Mouse (Mus musculus) myocyte (in vitro differentiated cells): Measurements from ENCODE around the gene Magix. TPM values are rescaled to one million over a fixed set of nuclear protein-coding genes. Genes with fewer than 3 reads are reported as not detected.

ENCODE experiments used
- H3K27me3 ChIP-seq: one replicate; pipeline ENCODE4 v1.6.1; 2011; ENCODE audit not compliant: control insufficient read depth, insufficient read depth, insufficient read length
- H3K36me3 ChIP-seq: one replicate; pipeline ENCODE4 v1.6.1; 2011; ENCODE audit not compliant: control insufficient read depth, insufficient read depth
- H3K4me2 ChIP-seq: one replicate; pipeline ENCODE4 v1.6.1; 2011; ENCODE audit warnings: low read depth, control low read depth
- H3K4me3 ChIP-seq: one replicate; pipeline ENCODE4 v1.5.1; 2011; ENCODE audit warnings: mild to moderate bottlenecking, control low read depth, moderate library complexity
- H3K79me2 ChIP-seq: one replicate; pipeline ENCODE4 v1.6.1; 2011; ENCODE audit not compliant: control insufficient read depth, insufficient read depth
- H3ac ChIP-seq: one replicate; pipeline ENCODE4 v1.6.1; 2011; ENCODE audit not compliant: control insufficient read depth, insufficient read length
- CEBPB ChIP-seq: IDR thresholded peaks from 2 replicates; pipeline ENCODE4 v1.6.1; 2011; ENCODE audit warnings: mild to moderate bottlenecking, moderate library complexity; ENCODE audit not compliant: poor library complexity, insufficient read depth, severe bottlenecking
- E2F4 ChIP-seq: IDR thresholded peaks from one replicate; pipeline ENCODE4 v1.6.1; 2011; ENCODE audit warnings: mild to moderate bottlenecking, control low read depth, moderate library complexity; ENCODE audit not compliant: insufficient read depth
- MAX ChIP-seq: IDR thresholded peaks from one replicate; pipeline ENCODE4 v1.6.1; 2011; ENCODE audit warnings: low read depth, mild to moderate bottlenecking, control low read depth
- MYOD1 ChIP-seq, 3 experiments: IDR thresholded peaks; one replicate each; pipeline ENCODE4 v1.6.1; 2011; ENCODE audit warnings: control low read depth in 2 of 3, low read depth in 2 of 3, mild to moderate bottlenecking in 2 of 3, moderate library complexity in 1 of 3; ENCODE audit not compliant: insufficient read length in 2 of 3, control insufficient read depth in 1 of 3
- MYOG ChIP-seq, 3 experiments: IDR thresholded peaks; one replicate each; pipeline ENCODE4 v1.6.1; 2011; ENCODE audit warnings: control low read depth in 2 of 3, low read depth in 2 of 3, mild to moderate bottlenecking in 2 of 3; ENCODE audit not compliant: insufficient read length in 2 of 3, control insufficient read depth in 1 of 3, insufficient read depth in 1 of 3
- POLR2A ChIP-seq: IDR thresholded peaks from one replicate; pipeline ENCODE4 v1.6.1; 2011; ENCODE audit warnings: low read depth, mild to moderate bottlenecking, control low read depth, moderate library complexity; ENCODE audit not compliant: insufficient read length
- POLR2AphosphoS2 ChIP-seq: IDR thresholded peaks from one replicate; pipeline ENCODE4 v1.6.1; 2011; ENCODE audit warnings: low read depth, control low read depth; ENCODE audit not compliant: insufficient read length
- REST ChIP-seq: IDR thresholded peaks from one replicate; pipeline ENCODE4 v1.6.1; 2011; ENCODE audit warnings: mild to moderate bottlenecking, control low read depth, moderate library complexity; ENCODE audit not compliant: insufficient read depth, insufficient read length
- SRF ChIP-seq: IDR thresholded peaks from one replicate; pipeline ENCODE4 v1.6.1; 2011; ENCODE audit warnings: low read depth; ENCODE audit not compliant: control insufficient read depth, insufficient read length
- TCF12 ChIP-seq: IDR thresholded peaks from one replicate; pipeline ENCODE4 v1.6.1; 2011; ENCODE audit warnings: mild to moderate bottlenecking, control low read depth; ENCODE audit not compliant: poor library complexity, insufficient read depth, severe bottlenecking
- TCF3 ChIP-seq: IDR thresholded peaks from one replicate; pipeline ENCODE4 v1.6.1; 2011; ENCODE audit warnings: low read depth, control low read depth; ENCODE audit not compliant: insufficient read length
- USF1 ChIP-seq: IDR thresholded peaks from one replicate; pipeline ENCODE4 v1.6.1; 2011; ENCODE audit warnings: low read depth, mild to moderate bottlenecking, control low read depth, moderate library complexity
- polyA plus RNA-seq: library from polyadenylated mRNA; unstranded; fragments of >200 nt; fragmentation: generic; extraction: Trizol; gene quantifications from one replicate; pipeline ENCODE4 v1.2.1, GENCODE M21; 2012; ENCODE audit warnings: missing spikeins

The Magix gene
- polyA plus RNA-seq, 1 experiment = 0.05 TPM

GRCm38 (mm10) chrX:7670390-7670881, 10.6 kb downstream of the Magix start:
- Histone ChIP-seq H3K4me3 (peak overlapping the region; percentile 62), H3ac (peak overlapping the region; percentile 33)
- TF ChIP-seq MAX = no peak
- TF ChIP-seq SRF = peak; percentile 9
- peak; percentile 25 for TF ChIP-seq POLR2A
- peak in 1 of 3 experiments; percentile 25 for TF ChIP-seq MYOD1 (IDR thresholded peaks at IDR 0.05; ENCODE audit: control insufficient read depth in 1 of 3, insufficient read length in 2 of 3, low read depth in 2 of 3)

DNA sequence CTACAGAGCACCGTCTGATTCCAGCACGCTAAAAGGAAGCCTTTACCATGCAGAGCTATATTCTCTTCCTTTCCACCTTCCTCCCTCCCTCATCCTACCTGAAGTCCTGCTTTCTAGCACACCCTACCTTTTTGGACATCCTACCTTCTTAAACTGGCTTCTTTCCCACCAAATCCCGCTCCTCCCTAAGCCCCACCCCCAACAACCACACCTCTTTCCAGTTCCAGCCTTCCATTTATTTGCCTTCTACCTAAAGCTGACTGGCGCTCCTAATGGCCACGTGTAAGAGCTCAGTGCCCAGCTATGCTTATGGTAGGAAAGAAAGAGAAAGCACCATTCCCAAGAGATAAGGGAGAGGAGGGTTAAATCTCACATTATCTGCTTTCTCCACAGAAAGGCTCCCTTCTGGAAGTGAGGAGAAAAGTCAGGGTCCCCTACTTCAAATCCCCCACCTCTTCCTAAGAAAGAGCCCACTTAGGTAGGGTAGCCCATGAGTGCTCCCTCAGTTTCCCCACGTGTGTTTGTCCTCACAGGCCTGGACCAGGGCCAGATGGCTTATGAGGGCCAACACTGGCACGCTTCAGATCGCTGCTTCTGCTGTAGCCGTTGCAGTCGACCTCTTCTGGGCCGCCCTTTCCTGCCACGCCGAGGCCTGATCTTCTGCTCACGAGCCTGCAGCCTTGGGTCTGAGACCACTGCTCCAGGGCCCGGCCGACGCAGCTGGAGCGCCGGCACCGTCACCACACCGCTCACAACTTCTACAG, 15.1 kb downstream of the Magix start:
- Histone ChIP-seq H3K4me2 (no peak overlapping the region), H3K79me2 (peaks cover 6% of the 10 kb centered on the region), H3K36me3 (peaks cover 5% of the 10 kb centered on the region), H3K4me3 (no peak overlapping the region), H3K27me3 (no peaks in the 10 kb centered on the region), H3ac (no peak overlapping the region)
- TF ChIP-seq SRF = no peak
- TF ChIP-seq MAX = no peak
- TF ChIP-seq TCF12 = no peak
- peak; percentile 42 for TF ChIP-seq POLR2AphosphoS2
- TF ChIP-seq USF1 = no peak

More at GRCm38 (mm10) chrX:7670390-7670881, 10.6 kb downstream of the Magix start:
- Histone ChIP-seq H3K79me2 (peaks cover 14% of the 10 kb centered on the region), H3K27me3 (no peaks in the 10 kb centered on the region), H3K36me3 (peaks cover 5% of the 10 kb centered on the region), H3K4me2 (peak overlapping the region; percentile 65)

DNA sequence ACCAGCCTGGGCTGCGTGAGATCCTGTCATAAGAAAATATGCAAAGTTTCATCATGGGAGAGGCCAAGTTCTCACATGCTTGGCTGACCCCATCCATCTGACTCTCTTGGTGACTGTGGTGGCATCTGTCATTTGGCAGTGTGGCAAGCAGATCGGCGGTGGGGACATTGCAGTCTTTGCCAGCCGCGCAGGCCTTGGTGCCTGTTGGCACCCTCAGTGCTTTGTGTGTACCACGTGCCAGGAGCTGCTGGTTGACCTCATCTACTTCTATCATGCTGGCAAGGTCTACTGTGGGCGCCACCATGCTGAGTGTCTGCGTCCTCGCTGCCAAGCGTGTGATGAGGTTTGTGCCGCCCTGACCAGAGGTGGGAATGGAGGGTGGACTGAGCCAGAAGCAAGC, 16.3 kb downstream of the Magix start:
- Histone ChIP-seq H3K4me3 (no peak overlapping the region), H3K4me2 (no peak overlapping the region), H3ac (no peak overlapping the region), H3K27me3 (no peaks in the 10 kb centered on the region), H3K79me2 (peaks cover under 1% of the 10 kb centered on the region), H3K36me3 (peaks cover 5% of the 10 kb centered on the region)
- TF ChIP-seq TCF12 (no peak), REST (no peak), CEBPB (no peak), MYOG (IDR thresholded peaks at IDR 0.05; ENCODE audit: control insufficient read depth in 1 of 3, insufficient read depth in 1 of 3, insufficient read length in 2 of 3, low read depth in 2 of 3) (no peak)

DNA sequence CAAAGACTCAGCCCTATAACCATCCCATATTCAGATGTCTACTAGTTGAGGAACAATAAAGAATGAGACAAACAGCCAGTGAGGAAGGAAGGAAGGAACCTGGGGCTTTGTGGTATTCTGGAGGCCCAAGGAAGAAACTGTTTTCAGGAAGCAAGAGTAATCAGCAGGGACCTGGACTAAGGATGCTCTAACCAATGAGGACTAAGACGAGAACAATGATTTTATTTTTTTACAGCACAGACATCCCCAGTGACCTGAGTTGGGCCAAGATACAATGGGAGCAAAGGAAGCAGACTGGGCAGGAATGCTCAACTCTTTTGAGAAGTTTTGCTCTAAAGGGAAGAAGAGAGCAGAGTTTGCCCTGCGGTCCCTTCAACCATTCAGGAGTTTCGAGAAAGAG, 18.1 kb downstream of the Magix start:
- H3K4me3 ChIP-seq = no peak overlapping the region

GRCm38 (mm10) chrX:7661086-7661485, 20.0 kb downstream of the Magix start:
- H3K36me3 ChIP-seq = no peaks in the 10 kb centered on the region
- H3K79me2 ChIP-seq = no peaks in the 10 kb centered on the region
- H3ac ChIP-seq = no peak overlapping the region
- no peak for TF ChIP-seq MAX
- no peak for TF ChIP-seq USF1
- TF ChIP-seq CEBPB = no peak
- no peak for TF ChIP-seq POLR2A
- TF ChIP-seq TCF3 = no peak
- no peak for TF ChIP-seq E2F4
- TF ChIP-seq MYOG (IDR thresholded peaks at IDR 0.05; ENCODE audit: control insufficient read depth in 1 of 3, insufficient read depth in 1 of 3, insufficient read length in 2 of 3, low read depth in 2 of 3) = no peak
- TF ChIP-seq TCF12 = no peak
- no peak for TF ChIP-seq POLR2AphosphoS2
- TF ChIP-seq REST = no peak
- no peak for TF ChIP-seq MYOD1 (IDR thresholded peaks at IDR 0.05; ENCODE audit: control insufficient read depth in 1 of 3, insufficient read length in 2 of 3, low read depth in 2 of 3)
- TF ChIP-seq SRF = no peak
- no peak overlapping the region for H3K4me2 ChIP-seq
- no peak overlapping the region for H3K4me3 ChIP-seq
- H3K27me3 ChIP-seq = no peaks in the 10 kb centered on the region

More for the DNA sequence above, 18.1 kb downstream of the Magix start:
- Histone ChIP-seq H3ac (no peak overlapping the region), H3K79me2 (no peaks in the 10 kb centered on the region), H3K36me3 (no peaks in the 10 kb centered on the region), H3K4me2 (no peak overlapping the region), H3K27me3 (no peaks in the 10 kb centered on the region)
- TF ChIP-seq POLR2AphosphoS2 = no peak
- TF ChIP-seq SRF = no peak
- no peak for TF ChIP-seq POLR2A
- no peak for TF ChIP-seq CEBPB
- no peak for TF ChIP-seq MAX
- TF ChIP-seq TCF3 = no peak
- TF ChIP-seq TCF12 = no peak
